Mouse (Mus musculus) left cerebral cortex, postnatal 36 days (tissue): ENCODE data around the gene Cdrt4. TPM values are rescaled to one million over a fixed set of nuclear protein-coding genes. Genes with fewer than 3 reads are reported as not detected.
A peak's percentile ranks its signal among the peaks of the same experiment; 100 is the strongest.

Source experiments
- DNase-seq, 2 experiments: peaks; one replicate each; pipeline ENCODE4 v3.0.0; 2021 to 2022; ENCODE audit warnings: low spot score in 2 of 2, mixed read lengths in 1 of 2
- intact Hi-C: fragments of 180-260 bp; cut with DNase I; formaldehyde crosslinking; loops from one replicate; pipeline ENCODE4 v1.15.1; 2025
- total RNA-seq, 2 experiments: library from RNA; stranded (reverse); gene quantifications; 2 replicates each; pipeline ENCODE4 v1.2.3; 2021

Cdrt4 gene
- total RNA-seq, 2 experiments from 2014 or later: not detected

GRCm38 (mm10) chr11:62990811-62991210 lies 39.8 kb downstream of the Cdrt4 start:
- DNase-seq: no peak
- intact Hi-C loops: no loop called here

- no peak for DNase-seq
- intact Hi-C loops: no loop called here
Observed at GRCm38 (mm10) chr11:62992545-62993242, 41.7 kb downstream of the Cdrt4 start.

- intact Hi-C loops: no loop called here
Observed at GRCm38 (mm10) chr11:62995066-62995754, 44.2 kb downstream of the Cdrt4 start.

GRCm38 (mm10) chr11:62995755-62996521 lies 44.9 kb downstream of the Cdrt4 start:
- no peak for DNase-seq
- intact Hi-C loops: no loop called here

More at GRCm38 (mm10) chr11:62995066-62995754, 44.2 kb downstream of the Cdrt4 start:
- DNase-seq: no peak

GRCm38 (mm10) chr11:62996522-62996898 lies 45.5 kb downstream of the Cdrt4 start:
- intact Hi-C loops: no loop called here
- no peak for DNase-seq

GRCm38 (mm10) chr11:62997039-62997717 lies 46.2 kb downstream of the Cdrt4 start:
- intact Hi-C loops: no loop called here
- DNase-seq: no peak

- peak in 1 of 2 experiments; percentile 17 for DNase-seq
- intact Hi-C loops: no loop called here
Observed at GRCm38 (mm10) chr11:62997718-62998281, 46.8 kb downstream of the Cdrt4 start.

GRCm38 (mm10) chr11:63000126-63000525 lies 49.1 kb downstream of the Cdrt4 start:
- intact Hi-C loops: loop anchor here (5.0 kb wide), 1 partner anchor 132 kb away; no protein-coding TSS in a partner anchor
- DNase-seq: no peak

- intact Hi-C loops: loop anchor here (5.0 kb wide), 1 partner anchor 128 kb away; no protein-coding TSS in a partner anchor
- DNase-seq: no peak
Observed at GRCm38 (mm10) chr11:63004617-63005016, 53.6 kb downstream of the Cdrt4 start.

- DNase-seq: no peak
- intact Hi-C loops: no loop called here
Observed at GRCm38 (mm10) chr11:63007376-63007775, 56.4 kb downstream of the Cdrt4 start.

GRCm38 (mm10) chr11:63008004-63008403 lies 57.0 kb downstream of the Cdrt4 start:
- intact Hi-C loops: no loop called here
- no peak for DNase-seq

- DNase-seq: no peak
- intact Hi-C loops: no loop called here
Observed at GRCm38 (mm10) chr11:63009761-63010160, 58.8 kb downstream of the Cdrt4 start.

GRCm38 (mm10) chr11:63017327-63018082 lies 66.5 kb downstream of the Cdrt4 start:
- DNase-seq: no peak
- intact Hi-C loops: no loop called here

GRCm38 (mm10) chr11:63018083-63018622 lies 67.2 kb downstream of the Cdrt4 start:
- DNase-seq: peak; percentile 21 to 35

GRCm38 (mm10) chr11:63020633-63021032 lies 69.6 kb downstream of the Cdrt4 start:
- DNase-seq: no peak
- intact Hi-C loops: no loop called here

More at GRCm38 (mm10) chr11:63018083-63018622, 67.2 kb downstream of the Cdrt4 start:
- intact Hi-C loops: no loop called here

- intact Hi-C loops: no loop called here
- no peak for DNase-seq
Observed at GRCm38 (mm10) chr11:63021141-63021806, 70.3 kb downstream of the Cdrt4 start.

GRCm38 (mm10) chr11:63023461-63023860 lies 72.5 kb downstream of the Cdrt4 start:
- intact Hi-C loops: no loop called here
- no peak for DNase-seq

GRCm38 (mm10) chr11:63024136-63024535 lies 73.1 kb downstream of the Cdrt4 start:
- intact Hi-C loops: no loop called here
- no peak for DNase-seq
